Mouse (Mus musculus): ENCODE measurements at regions not wholly inside any gene's neighbourhood (a gene's known extent, or its start where the extent isn't known, plus 50 kb on each side); places are given as distances from the start of the nearest gene placed in this dataset.

GRCm38 (mm10) chr4:119053680-119054079 lies 54.8 kb upstream of the Slc2a1 start:
- Histone ChIP-seq H3K36me3 (ENCODE audit: control insufficient read depth, insufficient read depth, low read length) (no peaks in the 10 kb centered on the region), H3K4me3 (ENCODE audit: low read depth, low read length) (no peak overlapping the region), H3K4me1 (replicated peaks; ENCODE audit: control insufficient read depth, insufficient read depth, low read length) (no peaks in the 10 kb centered on the region), H3K27me3 (ENCODE audit: control insufficient read depth, insufficient read depth, low read length) (no peaks in the 10 kb centered on the region), H3K9ac (ENCODE audit: low read length) (no peak overlapping the region), H3K27ac (ENCODE audit: low read depth, low read length) (no peak overlapping the region), H3K9me3 (ENCODE audit: control insufficient read depth, low read length) (no peaks in the 10 kb centered on the region), H3K4me2 (ENCODE audit: low read depth, low read length, severe bottlenecking) (no peak overlapping the region)
- DNase-seq (ENCODE audit: low spot score) = no peak
- 96% methylated on average over 6 of the region's 6 CpGs for WGBS
- ATAC-seq (replicated peaks; ENCODE audit: low FRiP score) = no peak

- H3K36me3 ChIP-seq (ENCODE audit: control insufficient read depth, insufficient read depth, low read length) = no peaks in the 10 kb centered on the region
- ATAC-seq (replicated peaks; ENCODE audit: low FRiP score) (no peak), DNase-seq (ENCODE audit: low spot score) (no peak)
- no peak overlapping the region for H3K4me2 ChIP-seq (ENCODE audit: low read depth, low read length, severe bottlenecking)
- 89% methylated on average over 5 of the region's 5 CpGs for WGBS
- no peaks in the 10 kb centered on the region for H3K4me1 ChIP-seq (replicated peaks; ENCODE audit: control insufficient read depth, insufficient read depth, low read length)
- H3K27me3 ChIP-seq (ENCODE audit: control insufficient read depth, insufficient read depth, low read length) = no peaks in the 10 kb centered on the region
- H3K9ac ChIP-seq (ENCODE audit: low read length) = no peak overlapping the region
- no peak overlapping the region for H3K27ac ChIP-seq (ENCODE audit: low read depth, low read length)
- H3K9me3 ChIP-seq (ENCODE audit: control insufficient read depth, low read length) = no peaks in the 10 kb centered on the region
- no peak overlapping the region for H3K4me3 ChIP-seq (ENCODE audit: low read depth, low read length)
Observed at GRCm38 (mm10) chr4:119054129-119054528, 54.4 kb upstream of the Slc2a1 start.

DNA sequence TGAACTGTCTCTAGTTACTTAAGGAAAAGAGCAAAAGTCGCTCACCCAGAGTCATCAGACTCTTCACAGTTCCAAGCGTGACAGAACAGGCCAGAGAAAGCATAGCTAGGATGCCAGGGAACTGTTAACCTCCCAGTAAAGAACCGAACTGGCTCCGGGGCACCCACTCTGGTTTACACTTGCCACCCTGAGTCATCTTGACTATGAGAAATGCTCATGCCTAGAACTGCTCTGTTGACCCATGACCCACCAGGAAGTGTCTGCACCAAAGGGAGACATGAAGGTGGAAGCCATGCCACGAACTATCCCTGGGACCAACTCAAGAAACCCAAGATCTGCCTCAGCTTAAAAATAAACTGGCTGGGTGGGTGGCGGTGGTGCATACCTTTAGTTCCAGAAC lies 51.3 kb upstream of the Slc2a1 start:
- Histone ChIP-seq H3K9me3 (ENCODE audit: control insufficient read depth, low read length) (no peaks in the 10 kb centered on the region), H3K4me1 (replicated peaks; ENCODE audit: control insufficient read depth, insufficient read depth, low read length) (no peaks in the 10 kb centered on the region), H3K9ac (ENCODE audit: low read length) (no peak overlapping the region), H3K27me3 (ENCODE audit: control insufficient read depth, insufficient read depth, low read length) (no peaks in the 10 kb centered on the region), H3K4me2 (ENCODE audit: low read depth, low read length, severe bottlenecking) (no peak overlapping the region), H3K36me3 (ENCODE audit: control insufficient read depth, insufficient read depth, low read length) (no peaks in the 10 kb centered on the region), H3K4me3 (ENCODE audit: low read depth, low read length) (no peak overlapping the region), H3K27ac (ENCODE audit: low read depth, low read length) (no peak overlapping the region)
- DNase-seq (ENCODE audit: low spot score) = no peak
- 91% methylated on average over 6 of the region's 6 CpGs for WGBS
- ATAC-seq (replicated peaks; ENCODE audit: low FRiP score) = no peak

DNA sequence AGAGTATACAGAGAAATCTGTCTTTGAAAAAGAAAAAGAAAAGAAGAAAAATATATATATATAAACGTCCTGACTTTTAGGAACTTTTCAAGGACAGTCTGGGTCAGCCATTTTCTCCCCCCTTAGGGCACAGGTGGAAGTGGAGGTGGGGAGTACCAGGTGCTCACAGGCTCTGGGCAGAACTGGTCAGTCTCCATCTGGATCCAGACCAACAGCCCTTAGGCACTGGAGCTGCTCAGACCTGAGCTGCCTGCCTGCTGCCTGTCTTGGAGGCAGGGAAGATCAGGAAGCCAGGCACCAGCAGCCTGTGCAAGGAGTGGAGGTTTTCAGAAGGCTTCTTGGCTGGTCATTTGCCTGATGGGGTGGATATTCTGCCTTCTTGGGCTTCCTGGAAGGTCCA lies 50.7 kb upstream of the Slc2a1 start:
- no peak overlapping the region for H3K27ac ChIP-seq (ENCODE audit: low read depth, low read length)

More for the DNA sequence above, 50.7 kb upstream of the Slc2a1 start:
- Histone ChIP-seq H3K4me3 (ENCODE audit: low read depth, low read length) (no peak overlapping the region), H3K27me3 (ENCODE audit: control insufficient read depth, insufficient read depth, low read length) (no peaks in the 10 kb centered on the region), H3K9me3 (ENCODE audit: control insufficient read depth, low read length) (no peaks in the 10 kb centered on the region), H3K4me1 (replicated peaks; ENCODE audit: control insufficient read depth, insufficient read depth, low read length) (no peaks in the 10 kb centered on the region), H3K36me3 (ENCODE audit: control insufficient read depth, insufficient read depth, low read length) (no peaks in the 10 kb centered on the region), H3K9ac (ENCODE audit: low read length) (no peak overlapping the region), H3K4me2 (ENCODE audit: low read depth, low read length, severe bottlenecking) (no peak overlapping the region)
- ATAC-seq (replicated peaks; ENCODE audit: low FRiP score) (no peak), DNase-seq (ENCODE audit: low spot score) (no peak)
- 88% methylated on average over 1 of the region's 1 CpGs for WGBS
